Mouse (Mus musculus) cerebellum, adult 8-10 months (tissue): ENCODE results near the gene Rab11fip2.

Source experiments
- DNase-seq: peaks from one replicate; pipeline ENCODE4 v3.0.0; 2022

Gene Rab11fip2

GRCm38 (mm10) chr19:59853061-59853460 is 90.4 kb downstream of the Rab11fip2 start:
- DNase-seq: no peak
